Mouse (Mus musculus): ENCODE results near the gene Cdk14.

DNA sequence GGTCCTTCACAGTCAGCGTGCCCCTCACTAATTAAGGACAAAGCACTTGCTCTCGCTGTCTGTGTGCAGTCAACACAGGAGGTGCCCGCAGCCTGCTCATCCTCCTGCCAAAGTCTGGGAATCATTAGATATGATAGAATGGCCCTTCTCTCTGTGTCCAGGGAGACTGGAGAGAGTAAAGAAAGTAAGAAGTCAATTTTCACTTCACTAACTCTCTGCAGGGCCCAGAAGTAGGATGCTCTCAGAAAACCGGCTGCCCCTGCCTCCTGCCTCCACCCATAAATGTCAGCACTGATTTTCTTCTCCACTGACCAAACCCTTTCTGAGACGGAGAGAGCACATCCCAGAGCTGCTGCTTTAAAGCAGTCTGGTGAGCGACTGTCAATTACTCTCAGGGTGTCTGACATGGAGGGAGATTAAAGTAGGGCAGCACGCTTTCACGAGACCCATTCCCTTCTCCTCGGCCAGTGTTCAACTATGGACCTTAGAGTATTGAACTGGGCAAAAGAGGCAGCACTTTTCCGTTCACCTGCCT, 89.1 kb downstream of the Cdk14 start:
- TF ChIP-seq CTCF (IDR thresholded peaks at IDR 0.05; ENCODE audit: extremely low read depth, insufficient read depth, insufficient read length, insufficient replicate concordance) (no peak), POLR2A (IDR thresholded peaks at IDR 0.05; ENCODE audit: low read depth, low read length) (no peak)

Data from spleen, adult 2 months (tissue).